Mouse (Mus musculus): ENCODE results near the gene Pde10a. TPM values are rescaled to one million over a fixed set of nuclear protein-coding genes. Genes with fewer than 3 reads are reported as not detected.

Gene Pde10a
- polyA plus RNA-seq, 1 experiment from 2014 or later: 1.9 TPM

DNA sequence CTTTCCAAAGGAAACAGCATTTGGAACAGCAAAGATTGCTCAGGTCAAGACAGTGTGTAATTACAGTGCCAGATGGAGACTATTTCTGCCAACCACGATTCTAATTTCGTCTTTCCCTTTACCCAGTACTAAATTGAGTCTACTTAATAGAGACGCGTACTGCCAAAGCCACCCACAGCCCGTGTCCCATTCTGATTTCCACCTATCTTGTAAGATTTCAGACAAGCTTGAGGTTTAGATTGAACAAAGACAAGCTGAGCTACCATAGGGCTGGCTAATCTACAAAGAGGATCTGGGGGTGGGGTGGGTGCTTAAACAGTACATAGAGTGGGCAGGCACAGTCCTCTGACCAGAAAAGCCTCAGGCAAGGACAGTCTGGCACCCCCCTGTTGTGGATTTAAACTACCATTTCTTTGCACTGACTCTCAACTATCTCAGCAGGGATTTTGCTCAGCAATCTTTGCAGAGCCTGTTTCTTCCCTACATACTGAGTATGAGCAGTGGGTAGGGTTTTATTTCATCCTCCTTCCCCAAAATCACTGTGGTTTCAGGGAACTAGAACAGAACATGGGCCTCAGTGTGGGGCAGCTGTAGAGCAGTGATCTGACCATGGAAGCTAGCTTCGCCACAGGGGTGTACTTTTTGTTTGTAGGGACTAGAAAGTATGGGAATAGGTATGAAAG, 507.3 kb downstream of the Pde10a start:
- Histone ChIP-seq H3K36me3 (ENCODE audit: control insufficient read depth, insufficient read depth) (no peaks in the 10 kb centered on the region), H3K4me1 (ENCODE audit: control insufficient read depth, insufficient read depth, low read length) (peaks cover 6% of the 10 kb centered on the region; the same call in 1 of the 2 replicates), H3K4me3 (ENCODE audit: low read length) (no peak overlapping the region), H3K27me3 (ENCODE audit: control insufficient read depth, insufficient read depth, low read length) (peaks cover 4% of the 10 kb centered on the region; the same call in 1 of the 2 replicates), H3K9me3 (replicated peaks; ENCODE audit: control insufficient read depth, low read length) (no peaks in the 10 kb centered on the region), H3K4me2 (ENCODE audit: low read depth, low read length) (peak overlapping the region; percentile 47), H3K9ac (ENCODE audit: low read length) (no peak overlapping the region), H3K27ac (ENCODE audit: low read length) (no peak overlapping the region)
- ATAC-seq (replicated peaks; ENCODE audit: extremely low read depth, insufficient read depth, low FRiP score): no peak
- WGBS: 61% methylated on average over 6 of the region's 6 CpGs

DNA sequence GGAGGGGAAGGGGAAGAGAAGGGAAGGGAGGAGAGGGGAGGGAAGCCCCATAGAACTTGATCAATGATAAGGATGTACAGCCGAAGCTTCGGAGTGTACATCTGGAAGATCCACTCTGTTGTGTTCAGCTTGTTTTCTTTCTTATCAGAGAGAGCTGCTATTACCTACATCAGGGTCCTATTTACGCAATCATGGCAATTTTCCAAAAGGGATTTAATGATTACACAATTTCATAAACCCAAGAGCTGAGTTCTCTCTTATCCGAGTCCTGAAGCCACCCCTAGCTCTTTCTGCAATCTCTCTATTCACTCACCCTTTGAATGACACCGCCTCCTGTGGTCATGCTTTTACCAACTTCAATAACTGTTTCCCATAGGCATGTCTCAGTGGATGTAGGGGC, 508.3 kb downstream of the Pde10a start:
- Histone ChIP-seq H3K4me3 (ENCODE audit: low read length) (no peak overlapping the region), H3K9me3 (replicated peaks; ENCODE audit: control insufficient read depth, low read length) (no peaks in the 10 kb centered on the region), H3K36me3 (ENCODE audit: control insufficient read depth, insufficient read depth) (no peaks in the 10 kb centered on the region), H3K27ac (ENCODE audit: low read length) (no peak overlapping the region), H3K4me1 (ENCODE audit: control insufficient read depth, insufficient read depth, low read length) (peaks cover 6% of the 10 kb centered on the region; the same call in 1 of the 2 replicates), H3K27me3 (ENCODE audit: control insufficient read depth, insufficient read depth, low read length) (peaks cover 4% of the 10 kb centered on the region; the same call in 1 of the 2 replicates), H3K4me2 (ENCODE audit: low read depth, low read length) (no peak overlapping the region), H3K9ac (ENCODE audit: low read length) (no peak overlapping the region)
- 74% methylated on average over 5 of the region's 5 CpGs for WGBS
- no peak for ATAC-seq (replicated peaks; ENCODE audit: extremely low read depth, insufficient read depth, low FRiP score)

DNA sequence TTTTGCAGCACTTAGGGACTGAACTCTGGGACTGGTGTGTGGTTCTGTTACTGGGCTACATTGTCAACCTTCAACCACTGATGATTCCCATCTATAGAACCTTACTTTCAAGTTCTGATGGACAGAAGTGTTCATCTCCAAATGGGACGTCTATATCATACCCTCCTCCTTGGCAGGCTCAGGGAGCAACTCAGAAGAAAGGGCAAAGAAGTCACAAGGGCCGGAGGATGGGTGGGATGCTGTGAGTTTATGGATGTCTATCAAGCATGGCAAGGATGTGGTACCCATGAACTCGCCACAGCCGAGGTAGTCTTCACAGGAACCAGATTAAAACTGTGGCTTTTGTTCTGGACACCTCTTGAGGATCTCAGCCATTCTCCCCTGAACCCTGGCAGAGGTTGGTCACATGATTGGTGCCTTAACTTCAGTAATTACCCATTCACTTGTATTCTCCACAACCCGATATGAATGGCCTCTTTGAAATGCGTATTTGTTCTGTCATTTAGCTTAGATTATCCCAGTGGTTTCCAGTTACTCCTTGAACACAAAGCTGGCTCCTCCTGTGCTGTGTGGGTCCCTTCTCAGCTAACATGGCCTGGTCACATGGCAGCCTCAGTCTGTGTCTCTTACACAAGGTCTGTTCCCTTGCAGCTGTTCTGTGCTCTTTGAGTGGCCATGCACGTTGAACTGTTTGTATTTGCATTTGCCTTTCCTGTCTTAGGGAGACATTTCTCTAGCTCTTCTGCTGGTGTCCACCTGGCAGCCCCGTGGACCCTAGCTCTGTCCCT, 510.6 kb downstream of the Pde10a start:
- Histone ChIP-seq H3K4me3 (ENCODE audit: low read length) (no peak overlapping the region), H3K27me3 (ENCODE audit: control insufficient read depth, insufficient read depth, low read length) (no peaks in the 10 kb centered on the region), H3K9ac (ENCODE audit: low read length) (no peak overlapping the region), H3K36me3 (ENCODE audit: control insufficient read depth, insufficient read depth) (no peaks in the 10 kb centered on the region), H3K4me1 (ENCODE audit: control insufficient read depth, insufficient read depth, low read length) (peaks cover 6% of the 10 kb centered on the region; the same call in 1 of the 2 replicates), H3K27ac (ENCODE audit: low read length) (no peak overlapping the region), H3K4me2 (ENCODE audit: low read depth, low read length) (no peak overlapping the region), H3K9me3 (replicated peaks; ENCODE audit: control insufficient read depth, low read length) (no peaks in the 10 kb centered on the region)
- 72% methylated on average over 8 of the region's 8 CpGs for WGBS
- ATAC-seq (replicated peaks; ENCODE audit: extremely low read depth, insufficient read depth, low FRiP score): no peak

Other genes starting within 250 kb of the Pde10a start
- 335 and 353 TPM in 2 replicates for gene Mpc1, start 242.5 kb upstream of the Pde10a start, polyA plus RNA-seq (2015; fragmentation: Nextera tagmentation; extraction: Ambion mirVana)
- gene Sft2d1, start 214.3 kb upstream of the Pde10a start, polyA plus RNA-seq (2015; fragmentation: Nextera tagmentation; extraction: Ambion mirVana): 53.6 and 61.0 TPM in 2 replicates
- 0.21 and 0.30 TPM in 2 replicates for gene Prr18, start 187.9 kb upstream of the Pde10a start, polyA plus RNA-seq (2015; fragmentation: Nextera tagmentation; extraction: Ambion mirVana)
- gene T2, start 169.4 kb upstream of the Pde10a start, polyA plus RNA-seq (2015; fragmentation: Nextera tagmentation; extraction: Ambion mirVana): 1.3 and 2.3 TPM in 2 replicates
- 0.16 and 0.35 TPM in 2 replicates for gene T, start 90.9 kb upstream of the Pde10a start, polyA plus RNA-seq (2015; fragmentation: Nextera tagmentation; extraction: Ambion mirVana)
- gene Gm17087, start 41.6 kb downstream of the Pde10a start, polyA plus RNA-seq (2015; fragmentation: Nextera tagmentation; extraction: Ambion mirVana): not detected in 2 replicates